Mouse (Mus musculus) cerebral cortex, adult 2 months (tissue): ENCODE results near the gene Trpm2.

Source experiments
- WGBS: fragments of 180-500 bp; shearing (Covaris S2); methylation state at CpG from one replicate; pipeline ENCODE4 v1.1.7; 2018; 5-methylcytosine and 5-hydroxymethylcytosine counted together

Gene Trpm2

GRCm38 (mm10) chr10:77902894-77903715, 67.3 kb downstream of the Trpm2 start:
- 3% methylated on average over 35 of the region's 35 CpGs for WGBS

GRCm38 (mm10) chr10:77902211-77902893, 68.0 kb downstream of the Trpm2 start, which contains the start of gene Lrrc3:
Gene Lrrc3 (minus strand): TSS chr10:77902536.
- WGBS = 2% methylated on average over 45 of the region's 46 CpGs

GRCm38 (mm10) chr10:77901871-77902210, 68.5 kb downstream of the Trpm2 start:
- 3% methylated on average over 14 of the region's 14 CpGs for WGBS

- WGBS = 79% methylated on average over 27 of the region's 27 CpGs
These were observed 69.2 kb downstream of the Trpm2 start for GRCm38 (mm10) chr10:77900903-77901818.

- WGBS = 61% methylated on average over 7 of the region's 7 CpGs
These were observed 70.2 kb downstream of the Trpm2 start for GRCm38 (mm10) chr10:77900126-77900525.

GRCm38 (mm10) chr10:77895562-77895961, 74.8 kb downstream of the Trpm2 start:
- whole genome bisulfite sequencing = 83% methylated on average over 5 of the region's 5 CpGs

GRCm38 (mm10) chr10:77890987-77891565, 79.3 kb downstream of the Trpm2 start:
- 78% methylated on average over 8 of the region's 8 CpGs for WGBS

- whole genome bisulfite sequencing = 67% methylated on average over 12 of the region's 12 CpGs
These were observed 84.2 kb downstream of the Trpm2 start for GRCm38 (mm10) chr10:77886007-77886747.

- 89% methylated on average over 5 of the region's 5 CpGs for WGBS
These were observed 87.8 kb downstream of the Trpm2 start for GRCm38 (mm10) chr10:77882553-77882952.

- 82% methylated on average over 3 of the region's 3 CpGs for WGBS
These were observed 90.1 kb downstream of the Trpm2 start for GRCm38 (mm10) chr10:77880305-77880704.

GRCm38 (mm10) chr10:77878985-77879384, 91.4 kb downstream of the Trpm2 start:
- WGBS = 74% methylated on average over 6 of the region's 6 CpGs

GRCm38 (mm10) chr10:77869651-77870050, 100.7 kb downstream of the Trpm2 start:
- WGBS = 82% methylated on average over 7 of the region's 7 CpGs

- 50% methylated on average over 1 of the region's 1 CpGs for whole genome bisulfite sequencing
These were observed 102.8 kb downstream of the Trpm2 start for GRCm38 (mm10) chr10:77867546-77867945.

- 61% methylated on average over 11 of the region's 11 CpGs for WGBS
These were observed 105.6 kb downstream of the Trpm2 start for GRCm38 (mm10) chr10:77864762-77865143.

- WGBS = 44% methylated on average over 14 of the region's 14 CpGs
These were observed 106.1 kb downstream of the Trpm2 start for GRCm38 (mm10) chr10:77864067-77864761.

GRCm38 (mm10) chr10:77861675-77862074, 108.7 kb downstream of the Trpm2 start, which contains the start of gene Gm3285:
Gene Gm3285 (plus strand): TSS chr10:77861975.
- WGBS = 49% methylated on average over 7 of the region's 7 CpGs
